Mouse (Mus musculus): ENCODE measurements around the gene Tcf20. TPM values are rescaled to one million over a fixed set of nuclear protein-coding genes. Genes with fewer than 3 reads are reported as not detected.

The Tcf20 gene
- polyA plus RNA-seq, 1 experiment: 13.0 TPM

- Histone ChIP-seq H3K79me2 (ENCODE audit: control insufficient read depth, insufficient read depth) (no peaks in the 10 kb centered on the region), H3K36me3 (ENCODE audit: control insufficient read depth, insufficient read depth) (no peaks in the 10 kb centered on the region), H3K79me3 (ENCODE audit: low read depth) (no peaks in the 10 kb centered on the region), H3K27me3 (ENCODE audit: control insufficient read depth, insufficient read depth, insufficient read length) (peaks cover 73% of the 10 kb centered on the region), H3ac (ENCODE audit: control insufficient read depth, insufficient read length, low read depth) (no peak overlapping the region), H3K4me3 (ENCODE audit: insufficient read depth, poor library complexity, severe bottlenecking) (no peak overlapping the region)
- TF ChIP-seq CTCF (IDR thresholded peaks at IDR 0.05; ENCODE audit: control insufficient read depth, insufficient read depth, insufficient read length) (no peak), MAX (IDR thresholded peaks at IDR 0.05) (no peak), CEBPB (IDR thresholded peaks at IDR 0.05; ENCODE audit: low read depth) (no peak), FOSL1 (IDR thresholded peaks at IDR 0.05; ENCODE audit: insufficient read depth, low read length, poor library complexity, severe bottlenecking) (no peak), MYOG (IDR thresholded peaks at IDR 0.05; ENCODE audit: control insufficient read depth, extremely low read depth, insufficient read length) (no peak), MYOD1 (IDR thresholded peaks at IDR 0.05; ENCODE audit: control insufficient read depth, insufficient read length, low read depth) (no peak), USF1 (IDR thresholded peaks at IDR 0.05; ENCODE audit: low read depth) (no peak)
Observed at GRCm38 (mm10) chr15:82992079-82992783, 4.6 kb upstream of the Tcf20 start.

GRCm38 (mm10) chr15:82989190-82989704, 1.6 kb upstream of the Tcf20 start:
- Histone ChIP-seq H3K4me3 (ENCODE audit: insufficient read depth, poor library complexity, severe bottlenecking) (no peak overlapping the region), H3K27me3 (ENCODE audit: control insufficient read depth, insufficient read depth, insufficient read length) (peaks cover 74% of the 10 kb centered on the region), H3K36me3 (ENCODE audit: control insufficient read depth, insufficient read depth) (no peaks in the 10 kb centered on the region), H3K79me3 (ENCODE audit: low read depth) (no peaks in the 10 kb centered on the region), H3ac (ENCODE audit: control insufficient read depth, insufficient read length, low read depth) (no peak overlapping the region), H3K79me2 (ENCODE audit: control insufficient read depth, insufficient read depth) (no peaks in the 10 kb centered on the region)
- TF ChIP-seq MAX (IDR thresholded peaks at IDR 0.05) (no peak), CTCF (IDR thresholded peaks at IDR 0.05; ENCODE audit: control insufficient read depth, insufficient read depth, insufficient read length) (no peak), CEBPB (IDR thresholded peaks at IDR 0.05; ENCODE audit: low read depth) (no peak), MYOG (IDR thresholded peaks at IDR 0.05; ENCODE audit: control insufficient read depth, extremely low read depth, insufficient read length) (no peak), MYOD1 (IDR thresholded peaks at IDR 0.05; ENCODE audit: control insufficient read depth, insufficient read length, low read depth) (no peak), FOSL1 (IDR thresholded peaks at IDR 0.05; ENCODE audit: insufficient read depth, low read length, poor library complexity, severe bottlenecking) (no peak), USF1 (IDR thresholded peaks at IDR 0.05; ENCODE audit: low read depth) (no peak)

DNA sequence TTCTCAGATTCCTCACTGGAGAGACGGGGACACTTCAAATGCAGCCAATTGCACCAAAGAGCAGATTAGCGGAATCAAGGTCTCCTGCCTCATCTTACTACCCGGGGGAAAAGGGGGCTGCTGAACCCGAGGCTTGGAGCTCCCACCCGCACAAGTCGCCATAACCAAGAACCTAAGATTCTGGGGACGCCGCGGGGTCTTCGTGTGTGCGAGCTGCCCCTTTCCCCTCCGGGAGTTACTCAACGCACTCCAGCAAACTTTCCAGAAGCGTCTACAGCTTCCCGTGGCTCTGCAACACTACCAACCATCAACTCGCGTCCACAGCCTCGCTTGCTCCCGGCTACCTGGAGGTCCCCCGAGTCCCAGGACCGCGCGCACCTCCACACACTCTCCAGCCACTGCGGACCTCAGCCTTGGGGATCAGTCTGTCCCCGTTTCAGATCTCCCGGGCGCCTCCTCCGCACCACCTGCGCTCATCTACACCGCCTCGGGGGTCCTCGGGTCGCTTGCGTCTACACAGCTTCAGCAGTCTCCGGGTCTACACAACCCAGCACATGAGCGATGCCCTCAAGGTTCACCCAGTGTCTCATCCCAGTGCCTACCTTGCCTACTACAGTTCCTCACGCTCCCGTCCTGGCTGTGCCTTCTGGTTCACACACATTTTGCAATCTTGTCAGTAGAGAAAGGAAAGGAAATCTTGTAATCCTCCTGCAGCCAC, 499 bp downstream of the Tcf20 start:
- Histone ChIP-seq H3K36me3 (ENCODE audit: control insufficient read depth, insufficient read depth) (no peaks in the 10 kb centered on the region), H3K79me3 (ENCODE audit: low read depth) (no peaks in the 10 kb centered on the region), H3ac (ENCODE audit: control insufficient read depth, insufficient read length, low read depth) (peak overlapping the region; percentile 53), H3K4me3 (ENCODE audit: insufficient read depth, poor library complexity, severe bottlenecking) (no peak overlapping the region), H3K79me2 (ENCODE audit: control insufficient read depth, insufficient read depth) (no peaks in the 10 kb centered on the region), H3K27me3 (ENCODE audit: control insufficient read depth, insufficient read depth, insufficient read length) (peaks cover 68% of the 10 kb centered on the region)
- no peak for TF ChIP-seq FOSL1 (IDR thresholded peaks at IDR 0.05; ENCODE audit: insufficient read depth, low read length, poor library complexity, severe bottlenecking)
- no peak for TF ChIP-seq MYOD1 (IDR thresholded peaks at IDR 0.05; ENCODE audit: control insufficient read depth, insufficient read length, low read depth)
- TF ChIP-seq MYOG (IDR thresholded peaks at IDR 0.05; ENCODE audit: control insufficient read depth, extremely low read depth, insufficient read length): no peak
- TF ChIP-seq MAX (IDR thresholded peaks at IDR 0.05): no peak
- no peak for TF ChIP-seq USF1 (IDR thresholded peaks at IDR 0.05; ENCODE audit: low read depth)
- no peak for TF ChIP-seq CTCF (IDR thresholded peaks at IDR 0.05; ENCODE audit: control insufficient read depth, insufficient read depth, insufficient read length)

GRCm38 (mm10) chr15:82984574-82984973, 3.1 kb downstream of the Tcf20 start:
- H3K36me3 ChIP-seq (ENCODE audit: control insufficient read depth, insufficient read depth): no peaks in the 10 kb centered on the region
- H3K79me2 ChIP-seq (ENCODE audit: control insufficient read depth, insufficient read depth): no peaks in the 10 kb centered on the region
- TF ChIP-seq CEBPB (IDR thresholded peaks at IDR 0.05; ENCODE audit: low read depth) (no peak), MYOG (IDR thresholded peaks at IDR 0.05; ENCODE audit: control insufficient read depth, extremely low read depth, insufficient read length) (no peak), CTCF (IDR thresholded peaks at IDR 0.05; ENCODE audit: control insufficient read depth, insufficient read depth, insufficient read length) (no peak), MYOD1 (IDR thresholded peaks at IDR 0.05; ENCODE audit: control insufficient read depth, insufficient read length, low read depth) (no peak), FOSL1 (IDR thresholded peaks at IDR 0.05; ENCODE audit: insufficient read depth, low read length, poor library complexity, severe bottlenecking) (no peak)
- peaks cover 70% of the 10 kb centered on the region for H3K27me3 ChIP-seq (ENCODE audit: control insufficient read depth, insufficient read depth, insufficient read length)
- H3K79me3 ChIP-seq (ENCODE audit: low read depth): no peaks in the 10 kb centered on the region
- H3ac ChIP-seq (ENCODE audit: control insufficient read depth, insufficient read length, low read depth): no peak overlapping the region
- H3K4me3 ChIP-seq (ENCODE audit: insufficient read depth, poor library complexity, severe bottlenecking): no peak overlapping the region

DNA sequence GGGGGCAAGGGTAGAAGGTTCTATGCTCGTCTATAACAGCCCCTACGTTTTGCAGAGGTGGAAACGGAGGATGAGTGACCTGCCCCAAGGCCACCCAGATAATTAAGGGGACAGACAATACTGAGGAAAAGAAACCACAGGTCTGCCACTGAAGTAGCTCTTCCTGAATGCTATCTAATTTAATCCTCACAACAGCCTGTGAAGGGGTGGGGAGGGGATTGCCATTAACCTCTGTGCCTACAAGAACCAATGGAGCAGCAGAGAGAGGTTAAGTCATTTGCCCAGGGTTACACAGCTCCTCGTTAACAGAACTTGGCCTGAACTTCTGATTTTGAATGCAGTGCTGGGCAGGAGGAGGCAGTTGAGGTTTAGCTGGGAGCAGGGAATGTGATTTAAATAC, 3.6 kb downstream of the Tcf20 start:
- Histone ChIP-seq H3ac (ENCODE audit: control insufficient read depth, insufficient read length, low read depth) (no peak overlapping the region), H3K79me3 (ENCODE audit: low read depth) (no peaks in the 10 kb centered on the region), H3K36me3 (ENCODE audit: control insufficient read depth, insufficient read depth) (no peaks in the 10 kb centered on the region), H3K79me2 (ENCODE audit: control insufficient read depth, insufficient read depth) (no peaks in the 10 kb centered on the region), H3K4me3 (ENCODE audit: insufficient read depth, poor library complexity, severe bottlenecking) (no peak overlapping the region), H3K27me3 (ENCODE audit: control insufficient read depth, insufficient read depth, insufficient read length) (peaks cover 72% of the 10 kb centered on the region)
- TF ChIP-seq FOSL1 (IDR thresholded peaks at IDR 0.05; ENCODE audit: insufficient read depth, low read length, poor library complexity, severe bottlenecking): no peak
- no peak for TF ChIP-seq MYOD1 (IDR thresholded peaks at IDR 0.05; ENCODE audit: control insufficient read depth, insufficient read length, low read depth)
- TF ChIP-seq CTCF (IDR thresholded peaks at IDR 0.05; ENCODE audit: control insufficient read depth, insufficient read depth, insufficient read length): no peak
